Mouse (Mus musculus) layer of hippocampus, adult 9-10 months (tissue): Measurements from ENCODE around the gene Tbc1d22a.

ENCODE experiments used
- DNase-seq: peaks from one replicate; pipeline ENCODE4 v3.0.0; 2022; ENCODE audit warnings: low spot score

Gene Tbc1d22a

DNA sequence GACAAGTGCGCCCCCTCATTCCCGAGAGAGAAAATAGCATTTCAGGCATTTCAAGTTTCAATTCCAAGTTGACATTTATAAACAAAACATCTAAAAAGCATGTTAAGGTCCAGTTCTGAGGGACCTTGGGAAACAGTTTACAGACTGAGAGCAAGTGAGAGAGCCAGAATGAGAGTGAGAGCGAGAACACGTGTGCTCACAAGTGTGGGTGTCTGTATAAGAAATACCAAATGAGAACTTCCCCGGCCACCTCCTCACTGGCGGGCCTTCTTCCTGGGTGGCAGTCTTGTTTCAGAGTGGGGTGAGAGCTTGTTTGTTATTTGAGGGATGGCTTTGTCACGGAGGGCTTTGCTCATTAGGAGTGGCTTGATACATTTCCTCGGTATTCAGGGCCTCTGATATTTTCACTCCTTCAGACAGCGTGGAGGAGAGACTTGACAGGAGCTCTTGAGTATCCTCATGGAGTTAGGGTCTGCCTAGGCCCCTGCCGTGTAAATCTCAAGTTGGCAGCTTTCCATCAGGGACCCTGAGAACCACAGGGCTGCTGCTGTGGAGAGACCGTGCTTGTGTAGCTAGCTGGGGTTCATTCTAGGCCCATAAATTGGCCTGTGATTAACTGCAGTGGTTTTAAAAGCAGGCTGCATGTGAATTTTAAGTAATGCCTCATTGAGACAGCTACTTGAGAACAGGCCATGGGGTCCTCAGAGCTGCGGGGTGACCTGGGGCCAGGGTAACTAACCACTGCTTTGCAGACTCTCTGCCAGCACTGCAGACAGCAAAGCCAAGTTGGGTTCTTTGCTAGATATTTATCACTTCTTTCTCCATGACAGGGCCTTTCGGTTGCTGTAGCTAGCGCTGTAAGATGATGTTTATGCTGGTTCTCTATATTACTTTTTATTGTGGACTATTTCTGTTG lies 65.1 kb downstream of the Tbc1d22a start:
- no peak for DNase-seq

DNA sequence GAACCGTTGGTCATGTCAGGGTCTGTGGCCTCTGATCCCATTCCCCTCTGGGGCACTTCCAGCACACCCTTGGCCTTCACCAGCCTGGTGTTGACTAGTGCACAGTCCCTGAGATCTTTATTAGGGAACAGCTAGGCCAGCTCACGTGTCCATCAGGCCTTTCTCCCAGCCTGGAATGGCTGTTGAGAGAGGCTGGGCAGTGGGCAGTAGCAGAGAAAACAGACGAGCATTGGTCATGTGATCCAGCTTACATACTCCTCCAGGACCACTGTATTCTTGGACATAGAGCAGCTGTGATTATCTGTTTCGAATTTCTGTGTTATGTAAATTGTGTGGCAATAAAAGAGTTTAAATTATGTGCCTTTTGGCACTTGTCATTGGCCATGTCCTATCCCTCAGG lies 65.9 kb downstream of the Tbc1d22a start:
- DNase-seq, result no peak

DNA sequence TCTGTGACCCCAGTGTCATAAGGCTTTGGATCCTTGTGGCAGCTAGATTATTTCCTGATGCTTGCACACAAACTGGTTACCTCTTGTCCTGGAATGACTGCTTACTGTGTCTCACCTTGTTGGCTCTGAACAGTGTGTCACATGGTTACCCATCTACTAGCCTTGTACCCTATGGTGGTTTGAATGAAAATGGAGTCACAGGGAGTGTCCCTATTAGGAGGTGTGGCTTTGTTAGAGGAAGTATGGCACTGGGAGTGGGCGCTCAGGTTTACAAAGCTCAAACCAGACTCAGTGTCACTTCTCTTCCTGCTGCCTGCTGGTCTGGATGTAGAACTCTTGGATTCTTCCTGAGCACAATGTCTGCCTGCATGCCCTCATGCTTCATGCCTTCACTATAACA lies 69.0 kb downstream of the Tbc1d22a start:
- no peak for DNase-seq

DNA sequence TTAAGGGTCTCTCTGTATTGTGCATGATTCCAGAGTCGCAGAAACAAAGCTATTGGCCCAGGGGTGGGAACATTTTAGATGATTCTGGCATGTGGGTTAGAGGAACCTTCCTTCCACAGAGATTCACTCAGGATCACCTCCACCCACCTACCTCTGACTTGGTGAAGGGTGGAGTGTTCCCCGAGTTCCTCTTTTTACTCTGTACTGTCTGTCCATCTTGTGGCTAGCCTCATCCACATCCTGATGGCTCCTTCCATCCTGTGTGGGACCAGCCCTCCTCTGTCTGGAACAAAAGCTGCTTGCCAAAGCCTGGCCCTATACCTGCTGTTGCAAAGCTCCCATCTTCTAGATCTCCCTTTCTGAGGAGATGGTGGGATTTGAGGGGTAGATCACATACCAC lies 71.0 kb downstream of the Tbc1d22a start:
- no peak for DNase-seq

DNA sequence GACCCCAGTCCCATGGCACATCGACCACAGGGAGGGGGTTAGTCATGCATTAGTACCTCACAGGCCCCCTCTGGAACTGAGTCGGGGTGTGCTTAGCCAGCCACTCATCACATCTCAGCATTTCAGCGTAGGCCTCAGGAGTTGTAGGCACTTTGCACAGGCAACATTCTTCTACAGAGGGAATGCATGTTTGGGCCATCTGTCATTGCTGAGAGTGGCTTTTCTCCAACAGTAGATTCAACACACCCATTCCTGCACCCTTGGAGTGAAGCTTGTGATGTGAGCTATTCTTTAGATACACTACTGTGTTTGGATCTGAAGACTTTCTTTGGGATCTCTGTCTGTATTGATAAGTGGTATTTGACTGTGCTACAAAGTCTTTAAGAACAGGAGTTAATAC lies 75.8 kb downstream of the Tbc1d22a start:
- DNase-seq, result no peak

DNA sequence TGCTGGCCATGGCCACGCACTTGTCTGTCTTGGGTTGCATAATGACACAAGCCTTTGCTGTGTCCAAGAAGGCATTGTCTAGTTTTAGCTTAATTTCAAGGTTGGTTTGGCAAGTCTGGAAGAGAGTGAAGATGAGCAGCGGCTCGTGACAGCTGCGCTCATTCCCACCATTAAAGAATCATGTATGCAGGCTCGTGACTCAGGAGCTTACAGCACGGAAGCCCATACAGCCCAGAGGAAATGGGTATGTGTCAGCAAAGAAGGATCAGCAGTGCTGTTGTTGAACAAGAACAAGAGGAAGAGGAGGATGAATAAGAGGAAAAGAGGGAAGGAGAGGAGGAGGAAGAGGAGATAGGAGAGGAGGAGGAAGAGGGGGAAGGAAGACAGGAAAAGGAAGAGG lies 78.0 kb downstream of the Tbc1d22a start:
- DNase-seq, result no peak

DNA sequence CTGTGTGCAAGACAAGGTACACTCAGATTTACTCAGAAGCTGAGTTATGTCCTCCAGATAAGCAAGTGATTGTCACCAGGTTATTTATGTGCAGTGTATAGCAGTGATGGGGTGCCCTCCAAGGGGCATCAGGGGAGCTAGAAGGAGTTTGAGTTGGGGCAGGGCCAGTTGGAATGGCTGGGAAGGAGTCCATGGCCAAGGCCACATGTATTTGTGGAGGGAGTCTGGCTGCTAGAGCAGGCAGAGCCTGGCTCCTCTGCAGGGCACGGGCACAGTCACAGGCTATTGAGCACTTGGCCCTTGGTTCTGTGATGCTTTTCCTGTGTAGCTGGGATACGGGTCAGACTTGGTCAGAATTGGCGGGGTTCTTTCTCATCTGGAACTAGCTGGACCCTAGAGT lies 80.2 kb downstream of the Tbc1d22a start:
- DNase-seq, result no peak

DNA sequence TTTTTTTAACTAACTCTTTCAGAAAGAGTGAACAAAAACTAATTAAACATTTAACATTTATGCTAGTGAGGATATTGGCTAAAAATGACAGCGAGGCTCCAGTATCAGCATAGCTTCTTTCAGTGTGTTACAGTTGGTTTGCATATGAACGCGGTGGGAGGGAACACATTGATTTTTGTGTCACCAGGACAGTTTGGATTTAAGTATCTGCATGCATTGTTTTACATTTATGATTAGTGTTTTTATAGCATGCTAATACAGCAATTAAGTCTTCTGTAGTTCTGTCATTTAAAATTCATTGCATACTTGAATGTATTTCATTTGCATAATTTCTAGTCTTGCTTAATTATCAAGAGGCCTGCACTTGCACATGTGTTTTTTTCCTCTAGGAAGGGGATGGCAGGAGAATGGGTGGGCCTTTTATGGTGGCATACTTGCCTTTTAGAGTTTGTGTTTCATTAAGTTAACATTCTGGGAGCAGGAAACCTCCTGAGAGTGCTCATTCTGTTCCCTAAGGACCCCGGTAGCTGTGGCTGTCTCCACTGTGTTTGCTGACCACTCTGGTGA lies 81.5 kb downstream of the Tbc1d22a start:
- DNase-seq, result no peak

DNA sequence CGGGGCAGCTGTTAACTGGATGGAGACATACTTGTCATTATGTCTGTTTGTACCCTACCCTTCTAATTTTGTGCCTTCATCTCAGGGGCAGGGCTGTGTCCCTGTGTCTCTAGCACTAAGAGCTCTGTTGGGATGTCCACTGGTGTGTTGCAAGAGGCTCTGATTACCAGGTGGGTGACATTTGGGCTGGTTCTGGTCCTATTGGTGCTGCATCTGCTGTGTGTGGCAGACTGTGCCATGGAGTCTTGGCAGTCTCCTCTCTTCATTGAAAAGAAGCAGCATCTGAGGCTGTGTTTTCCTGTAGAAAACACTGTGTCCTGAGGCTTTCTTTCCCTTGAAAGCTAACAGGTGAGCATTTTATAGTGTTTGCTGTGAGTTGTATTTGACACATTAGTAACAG lies 83.0 kb downstream of the Tbc1d22a start:
- DNase-seq, result no peak

DNA sequence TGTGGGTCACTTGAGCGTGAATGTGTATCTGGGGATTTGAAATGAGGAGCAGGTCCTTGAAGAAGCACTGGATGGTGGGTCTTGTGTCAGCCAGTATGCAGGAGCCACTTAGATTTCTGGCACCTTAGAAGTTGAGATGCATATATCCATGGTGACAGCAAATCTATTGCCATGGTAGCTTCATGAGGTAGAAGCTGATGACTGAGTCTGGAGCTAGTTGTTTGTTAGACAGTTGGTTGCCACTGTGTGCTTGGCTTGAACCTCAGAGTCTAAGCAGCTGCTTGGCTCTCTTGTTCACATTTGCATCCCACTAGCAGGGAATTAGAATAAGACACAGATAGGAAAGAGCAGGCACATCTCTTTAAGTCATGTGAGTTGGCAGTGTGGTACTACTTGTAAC lies 89.6 kb downstream of the Tbc1d22a start:
- no peak for DNase-seq

DNA sequence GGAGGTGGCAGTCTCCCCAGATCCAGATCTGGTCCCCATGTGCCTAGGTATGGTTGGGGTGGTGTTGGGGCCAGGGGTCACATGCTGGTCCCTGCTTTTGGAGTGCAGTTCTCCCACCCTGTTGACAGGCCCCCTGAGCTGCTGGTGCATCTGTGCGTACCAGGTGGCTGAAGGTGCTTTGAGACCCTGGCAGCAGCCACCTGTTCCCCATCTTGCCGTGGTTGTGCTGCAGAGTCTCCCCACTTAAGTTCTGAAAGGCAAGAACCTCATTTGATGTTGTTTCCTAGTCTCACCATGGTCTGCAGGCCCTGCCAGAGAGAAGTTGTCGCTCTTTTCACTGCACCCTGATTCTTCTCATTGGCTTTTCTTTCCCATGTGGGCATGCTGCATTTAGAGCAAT lies 90.6 kb downstream of the Tbc1d22a start:
- no peak for DNase-seq

DNA sequence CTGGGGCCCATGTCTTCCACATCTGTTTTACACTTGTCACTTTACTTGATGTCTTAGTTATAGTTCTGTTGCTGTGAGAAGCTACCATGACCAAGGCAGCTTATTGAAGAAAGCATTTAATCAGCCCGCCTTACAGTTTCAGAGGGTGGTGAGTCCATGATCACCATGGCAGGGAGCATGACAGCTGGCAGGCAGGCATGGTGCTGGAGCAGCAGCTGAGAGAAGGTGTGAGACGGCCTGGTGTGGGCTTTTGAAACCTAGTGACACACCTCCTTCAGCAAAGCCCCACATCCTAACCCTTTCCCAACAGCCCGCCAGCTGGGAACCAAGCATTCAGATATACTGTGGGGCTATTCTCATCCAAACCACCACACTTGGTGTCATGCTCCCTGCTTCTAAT lies 91.0 kb downstream of the Tbc1d22a start:
- no peak for DNase-seq

DNA sequence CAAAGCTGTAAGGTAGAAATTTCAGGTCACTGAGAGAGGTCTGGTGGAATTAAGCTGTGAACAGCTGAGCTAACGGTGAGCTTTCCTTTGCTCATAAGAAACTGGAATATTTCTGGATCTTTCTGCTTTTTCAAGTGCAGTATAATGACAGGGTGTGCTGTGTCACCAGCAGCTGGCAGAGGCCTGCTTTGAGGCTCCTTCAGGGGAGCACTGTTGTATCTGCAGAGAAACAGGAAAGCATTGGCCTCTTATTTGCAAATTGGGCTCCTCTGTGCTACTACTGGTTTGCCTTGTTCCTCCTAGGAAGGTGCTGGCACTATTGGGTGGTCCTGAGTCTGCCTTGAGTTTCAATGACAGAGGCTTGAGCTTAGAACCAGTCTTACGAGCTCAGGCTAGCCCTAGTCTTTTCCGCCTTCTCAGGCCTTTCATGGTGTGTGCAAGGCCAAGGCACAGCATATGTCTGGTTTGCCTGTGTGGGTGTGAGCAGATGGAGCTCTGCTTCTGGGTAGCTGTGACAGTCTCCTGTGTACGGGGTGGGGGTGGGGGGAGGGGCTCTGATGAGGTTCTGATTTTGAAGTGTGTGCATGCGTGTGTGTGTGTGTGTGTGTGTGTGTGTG lies 95.1 kb downstream of the Tbc1d22a start:
- no peak for DNase-seq

DNA sequence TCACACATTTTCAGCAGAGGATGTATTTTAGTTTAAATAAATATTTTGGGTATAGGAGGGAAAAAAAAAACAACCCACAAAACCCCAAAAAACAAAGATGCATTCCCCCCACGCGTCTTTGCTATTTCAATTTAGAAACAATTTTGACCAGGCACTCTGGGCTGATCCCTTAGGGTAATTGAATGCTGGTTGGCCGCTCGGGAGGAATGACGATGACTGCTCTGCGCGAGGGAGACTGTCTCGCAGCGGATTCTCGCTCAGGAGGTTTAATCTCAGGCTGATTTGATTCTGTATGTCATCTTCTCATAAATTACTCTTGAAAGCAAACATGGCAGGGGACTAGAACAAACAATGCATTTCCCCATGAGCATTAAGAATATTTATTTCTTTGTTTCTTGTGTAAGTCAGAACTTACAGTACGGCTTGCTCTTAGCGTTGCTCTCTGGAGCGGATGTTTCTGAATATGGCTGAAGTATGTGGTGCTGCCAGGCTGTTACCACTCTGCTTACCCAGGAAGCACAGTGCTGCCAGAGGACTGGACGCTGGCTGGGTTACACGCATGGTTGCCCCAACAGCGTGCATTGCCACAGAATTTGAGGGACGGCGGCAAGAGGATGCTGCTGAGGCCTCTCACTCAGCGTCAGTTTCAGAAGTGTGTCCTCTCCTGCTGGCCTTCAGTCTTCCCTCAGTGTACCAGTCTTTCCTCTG lies 106.7 kb downstream of the Tbc1d22a start:
- no peak for DNase-seq

DNA sequence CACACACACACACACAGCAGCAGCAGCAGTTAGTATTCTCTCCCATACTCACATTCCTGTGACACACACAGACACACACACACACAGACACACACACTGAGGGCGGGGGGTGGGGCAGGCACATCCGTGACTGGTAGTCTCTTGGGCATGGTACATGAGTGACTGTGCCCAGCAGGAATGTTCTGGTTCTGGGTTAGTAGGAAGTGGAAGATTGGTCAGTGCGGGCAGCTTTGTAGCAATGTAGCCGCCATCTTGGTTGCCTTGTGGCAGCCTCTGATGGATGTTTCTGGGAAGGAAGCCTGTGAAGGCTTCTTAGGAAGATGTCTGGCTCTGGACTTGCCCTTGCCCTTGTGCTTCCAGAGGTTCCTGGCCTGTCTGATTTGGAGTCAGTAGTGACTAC lies 112.1 kb downstream of the Tbc1d22a start:
- DNase-seq, result no peak

DNA sequence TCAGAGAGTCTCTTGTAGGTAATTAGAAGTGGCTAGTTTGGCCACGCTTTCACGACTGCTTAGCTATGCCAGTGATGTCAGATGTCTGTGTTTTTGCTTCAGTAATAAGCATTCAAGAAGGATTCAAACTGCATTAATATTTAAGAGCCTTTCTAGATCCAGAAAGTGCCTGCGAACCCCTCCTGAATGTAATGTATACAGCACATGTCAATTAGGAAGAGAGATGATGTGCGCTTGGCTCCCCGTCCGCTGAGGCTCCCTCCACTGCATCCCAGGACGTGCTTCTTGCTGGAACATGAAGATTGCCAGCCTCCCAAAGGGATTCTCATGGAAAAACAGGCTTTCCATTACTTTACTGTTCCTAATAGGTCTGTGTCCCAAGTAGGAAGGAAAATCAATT lies 115.7 kb downstream of the Tbc1d22a start:
- DNase-seq, result no peak

DNA sequence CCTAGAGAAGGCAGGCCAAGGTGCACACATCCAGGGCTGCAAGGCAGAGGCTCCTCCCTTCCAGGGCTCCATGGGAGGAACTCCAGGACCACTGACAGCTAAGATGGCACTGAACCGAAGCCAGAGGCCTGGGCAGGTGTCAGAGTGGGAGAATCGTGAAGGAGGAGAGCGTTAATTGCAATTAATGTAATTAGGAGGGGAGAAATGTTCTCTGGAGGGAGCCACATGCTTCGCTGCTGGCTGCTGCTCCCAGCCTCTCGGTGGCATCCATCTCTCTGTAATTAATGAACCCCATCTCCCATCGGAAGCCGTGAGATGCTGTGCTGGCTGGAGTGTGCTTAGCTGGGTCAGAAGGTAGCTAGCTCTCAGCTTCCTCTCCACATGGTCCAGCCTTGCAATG lies 116.2 kb downstream of the Tbc1d22a start:
- DNase-seq, result no peak

DNA sequence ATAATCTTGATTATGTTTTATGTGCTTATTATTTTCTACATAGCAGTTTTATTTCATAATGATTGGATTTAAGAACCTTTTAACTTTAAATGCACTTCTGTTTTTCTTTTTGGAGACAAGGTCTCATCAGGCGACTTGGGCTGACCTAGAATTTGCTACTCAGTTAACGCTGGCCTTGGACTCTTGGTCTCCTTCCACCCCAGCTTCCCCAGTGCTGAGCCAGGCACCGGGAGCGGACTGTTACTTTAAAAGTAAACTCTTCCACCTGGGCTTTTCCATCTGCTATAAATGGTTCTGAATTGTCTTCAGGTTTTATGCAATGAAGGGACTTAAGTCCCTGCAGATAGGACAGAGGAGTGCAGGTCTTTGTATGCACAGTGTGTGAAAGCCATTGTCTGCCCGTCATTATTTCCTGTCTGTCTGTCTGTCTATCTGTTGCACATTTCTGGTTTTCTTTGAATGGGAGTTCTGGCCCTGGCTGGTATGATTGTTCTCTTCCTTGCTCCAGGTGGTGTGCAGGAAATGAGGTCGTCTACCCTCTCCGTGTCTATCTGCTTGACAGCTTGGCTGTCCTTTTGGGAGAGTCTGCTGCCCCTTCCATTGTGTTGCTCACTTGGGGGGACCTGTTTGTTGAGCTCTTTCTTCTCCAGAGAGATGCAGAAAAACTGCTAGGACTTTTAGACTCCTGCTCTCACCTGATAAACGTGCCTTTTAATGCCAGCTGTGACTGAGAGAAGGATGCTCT lies 117.4 kb downstream of the Tbc1d22a start:
- no peak for DNase-seq

DNA sequence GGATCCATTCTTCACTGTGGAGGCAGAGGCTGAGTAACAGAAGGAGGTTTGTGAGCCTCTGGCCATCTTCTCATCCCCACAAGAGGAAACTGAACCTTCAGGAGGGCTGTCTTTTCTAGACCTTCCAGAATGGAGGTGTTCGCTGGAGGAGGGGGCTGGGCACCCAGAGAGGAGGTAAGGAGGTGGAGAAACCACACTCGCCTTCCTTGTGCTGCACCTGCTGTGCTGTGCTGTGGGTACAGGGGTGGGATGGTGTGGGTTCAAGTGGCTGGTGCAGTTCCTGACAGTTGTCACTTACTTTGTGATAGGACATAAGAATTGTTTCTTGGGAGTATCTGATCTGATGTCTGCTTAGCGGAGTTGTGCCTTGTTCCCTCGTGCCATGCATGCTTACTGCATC lies 118.9 kb downstream of the Tbc1d22a start:
- DNase-seq, result no peak

DNA sequence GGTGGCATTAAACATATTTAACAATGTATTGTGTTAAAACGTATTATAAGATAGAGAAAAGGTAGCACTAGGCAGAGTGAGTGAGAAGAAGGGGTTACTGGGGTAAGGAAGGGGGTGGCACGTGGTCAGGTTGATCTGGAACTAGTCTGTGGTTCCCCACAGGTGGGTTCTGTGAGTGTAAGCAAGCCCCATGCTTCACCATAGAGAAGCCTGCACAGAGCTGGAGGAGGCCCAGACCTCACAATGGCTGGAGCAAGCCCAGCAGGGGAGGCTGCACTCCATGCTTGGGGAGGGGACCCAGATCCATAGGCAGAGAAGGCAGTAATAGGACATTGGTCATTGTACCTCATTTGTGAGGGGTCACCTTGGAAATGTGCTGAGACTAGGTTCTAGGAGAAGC lies 119.3 kb downstream of the Tbc1d22a start:
- DNase-seq, result no peak

DNA sequence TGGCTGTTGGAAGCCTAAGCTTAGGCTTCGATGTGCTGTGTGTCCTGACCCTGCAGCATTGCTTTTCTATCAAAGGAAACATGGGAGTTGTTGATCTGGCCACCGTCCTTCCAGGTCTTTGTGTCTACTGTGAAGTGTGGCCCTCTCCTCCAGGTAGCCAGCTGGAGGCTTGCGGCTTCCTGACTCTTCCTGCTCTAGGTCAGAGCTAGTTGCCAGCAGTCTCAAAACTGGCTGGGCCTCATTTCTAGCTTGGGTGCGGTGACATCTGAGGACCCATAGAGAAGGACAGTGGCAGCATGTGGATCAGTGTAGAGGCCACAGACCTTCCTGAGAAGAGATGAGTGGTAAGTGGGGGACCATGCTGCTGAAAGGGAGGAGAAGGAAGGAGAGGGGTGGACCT lies 120.0 kb downstream of the Tbc1d22a start:
- no peak for DNase-seq

DNA sequence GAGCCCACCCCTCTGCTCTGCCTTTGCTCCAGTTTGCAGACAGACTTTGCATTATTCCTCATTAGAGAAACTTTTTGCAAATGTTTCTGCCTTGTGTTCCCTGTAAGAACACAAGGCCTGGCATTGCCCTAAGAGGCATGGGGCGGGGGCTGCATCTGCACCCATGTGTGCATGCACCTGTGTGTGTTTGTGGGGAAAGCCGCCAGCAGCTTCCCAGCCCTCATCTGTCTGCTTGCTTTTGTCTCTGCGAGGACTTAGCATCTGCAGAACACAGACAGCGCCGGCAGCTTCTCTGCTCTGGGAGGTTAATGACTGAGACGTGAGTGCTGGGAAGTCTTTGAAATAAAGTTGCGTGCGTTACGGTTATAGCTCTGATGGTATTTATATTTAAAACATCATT lies 120.5 kb downstream of the Tbc1d22a start:
- no peak for DNase-seq
